Mouse (Mus musculus): ENCODE measurements around the gene Fam198b. TPM values are rescaled to one million over a fixed set of nuclear protein-coding genes. Genes with fewer than 3 reads are reported as not detected.

The Fam198b gene
- polyA plus RNA-seq, 1 experiment from 2014 or later = 17.2 TPM

DNA sequence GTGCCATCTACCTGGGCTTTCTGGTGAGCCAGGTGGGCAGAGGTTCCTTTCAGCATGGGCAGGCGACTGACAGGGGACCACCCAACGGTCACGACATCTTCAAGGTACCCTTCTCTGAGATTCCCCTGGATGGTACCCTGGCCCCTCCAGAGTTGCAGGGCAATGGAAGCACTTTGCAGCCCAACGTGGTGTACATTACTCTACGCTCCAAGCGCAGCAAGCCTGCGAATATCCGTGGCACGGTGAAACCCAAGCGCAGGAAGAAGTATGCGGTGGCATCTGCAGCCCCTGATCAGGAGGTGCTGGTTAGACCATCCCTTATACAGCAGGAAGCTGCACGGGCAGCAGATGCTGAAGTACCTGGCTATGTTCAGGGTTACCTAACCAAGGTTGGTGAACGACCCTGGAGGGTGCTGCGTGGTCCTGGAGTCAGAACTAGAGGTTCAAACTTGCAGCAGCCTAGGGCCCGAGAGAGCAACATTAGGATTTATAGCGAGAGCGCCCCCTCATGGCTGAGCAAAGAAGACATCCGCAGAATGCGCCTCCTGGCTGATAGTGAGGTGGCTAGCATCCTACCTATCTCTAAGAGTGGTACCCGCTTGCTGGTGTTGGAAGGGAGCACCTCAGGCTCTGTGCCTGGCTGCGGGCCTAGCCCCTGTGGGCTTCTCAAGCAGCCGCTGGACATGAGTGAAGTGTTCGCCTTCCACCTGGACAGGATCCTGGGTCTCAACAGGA lies 2.2 kb downstream of the Fam198b start:
- WGBS = 64% methylated on average over 23 of the region's 23 CpGs
- Histone ChIP-seq H3K4me3 (ENCODE audit: low read depth, low read length) (peak overlapping the region; percentile 35), H3K27me3 (replicated peaks; ENCODE audit: control insufficient read depth, insufficient read depth, low read length) (no peaks in the 10 kb centered on the region), H3K36me3 (ENCODE audit: control insufficient read depth, insufficient read depth) (no peaks in the 10 kb centered on the region), H3K9ac (ENCODE audit: low read depth, low read length) (0 out of 2 replicates have a peak overlapping the region, but pooled peaks have one; percentile 4), H3K27ac (ENCODE audit: low read depth, low read length) (no peak overlapping the region), H3K4me2 (replicated peaks; ENCODE audit: low read depth) (peak overlapping the region; percentile 70), H3K4me1 (replicated peaks; ENCODE audit: control insufficient read depth, insufficient read depth, low read length) (peaks cover 5% of the 10 kb centered on the region; the same call in 1 of the 2 replicates), H3K9me3 (ENCODE audit: control insufficient read depth) (no peaks in the 10 kb centered on the region)
- ATAC-seq = peak; percentile 43
- peak; percentile 68 for TF ChIP-seq CTCF (IDR thresholded peaks at IDR 0.05; ENCODE audit: low read depth)

DNA sequence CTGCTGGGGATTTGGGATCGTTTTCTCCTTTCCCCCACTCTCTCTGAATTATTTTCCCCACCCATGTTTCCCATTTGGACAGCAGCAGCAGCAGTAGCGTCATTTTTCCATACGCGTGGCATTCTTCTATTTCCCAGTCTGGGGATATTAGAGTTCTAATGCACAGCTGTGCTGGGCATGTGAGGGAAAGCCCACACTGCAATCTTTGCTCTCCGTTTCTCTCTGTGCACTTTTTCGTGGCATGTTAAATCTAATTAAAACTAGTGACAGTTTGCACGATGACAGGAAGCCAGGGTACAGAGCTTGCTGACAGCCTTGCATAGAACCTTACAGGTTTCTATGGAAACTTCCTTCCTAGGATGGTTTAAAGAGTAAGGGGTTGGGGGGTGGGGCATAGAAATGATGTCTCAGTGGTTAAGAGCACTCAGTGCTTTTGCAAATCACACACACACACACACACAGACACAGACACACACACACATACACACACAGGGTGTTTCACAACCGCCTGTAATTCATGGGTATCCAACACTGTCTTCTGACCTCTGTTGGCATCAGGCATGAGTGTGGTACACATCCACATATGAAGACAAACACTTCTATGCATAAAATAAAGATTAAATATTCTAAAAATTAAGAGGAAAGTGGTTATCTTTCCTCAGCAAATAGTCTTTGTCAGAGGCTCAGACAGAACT lies 3.0 kb downstream of the Fam198b start:
- ATAC-seq = no peak
- no peaks in the 10 kb centered on the region for H3K9me3 ChIP-seq (ENCODE audit: control insufficient read depth)
- no peak for TF ChIP-seq CTCF (IDR thresholded peaks at IDR 0.05; ENCODE audit: low read depth)
- 57% methylated on average over 8 of the region's 8 CpGs for WGBS
- H3K4me1 ChIP-seq (replicated peaks; ENCODE audit: control insufficient read depth, insufficient read depth, low read length) = peaks cover 5% of the 10 kb centered on the region; the same call in 1 of the 2 replicates
- peak overlapping the region; percentile 70 for H3K4me2 ChIP-seq (replicated peaks; ENCODE audit: low read depth)
- H3K9ac ChIP-seq (ENCODE audit: low read depth, low read length) = no peak overlapping the region
- no peaks in the 10 kb centered on the region for H3K27me3 ChIP-seq (replicated peaks; ENCODE audit: control insufficient read depth, insufficient read depth, low read length)
- no peaks in the 10 kb centered on the region for H3K36me3 ChIP-seq (ENCODE audit: control insufficient read depth, insufficient read depth)
- H3K4me3 ChIP-seq (ENCODE audit: low read depth, low read length) = peak overlapping the region; percentile 35
- no peak overlapping the region for H3K27ac ChIP-seq (ENCODE audit: low read depth, low read length)

DNA sequence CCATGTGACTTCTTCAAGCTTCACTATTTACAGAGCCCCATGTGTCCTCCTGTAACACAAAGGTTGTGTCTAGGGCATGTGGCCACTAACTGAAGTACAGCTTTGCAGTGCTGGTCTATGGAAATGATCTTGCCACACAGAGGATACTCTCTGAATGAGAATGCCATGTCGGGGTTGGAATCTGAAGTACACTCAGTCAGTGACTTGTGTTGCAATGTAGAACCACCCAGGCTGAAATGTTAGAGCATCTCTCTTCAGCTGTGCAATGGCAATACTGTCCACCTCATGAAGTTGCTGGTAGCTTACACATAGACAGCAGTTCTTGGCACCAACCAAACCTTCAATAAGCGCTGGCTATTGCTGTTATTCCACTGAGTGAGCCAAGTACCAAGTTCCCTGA lies 3.6 kb downstream of the Fam198b start:
- no peak for TF ChIP-seq CTCF (IDR thresholded peaks at IDR 0.05; ENCODE audit: low read depth)
- no peak overlapping the region for H3K27ac ChIP-seq (ENCODE audit: low read depth, low read length)
- peak overlapping the region; percentile 70 for H3K4me2 ChIP-seq (replicated peaks; ENCODE audit: low read depth)
- WGBS = 79% methylated on average over 2 of the region's 2 CpGs
- H3K9ac ChIP-seq (ENCODE audit: low read depth, low read length) = no peak overlapping the region
- ATAC-seq = no peak
- H3K4me1 ChIP-seq (replicated peaks; ENCODE audit: control insufficient read depth, insufficient read depth, low read length) = peaks cover 5% of the 10 kb centered on the region; the same call in 1 of the 2 replicates
- H3K9me3 ChIP-seq (ENCODE audit: control insufficient read depth) = no peaks in the 10 kb centered on the region
- no peaks in the 10 kb centered on the region for H3K36me3 ChIP-seq (ENCODE audit: control insufficient read depth, insufficient read depth)
- H3K4me3 ChIP-seq (ENCODE audit: low read depth, low read length) = no peak overlapping the region
- no peaks in the 10 kb centered on the region for H3K27me3 ChIP-seq (replicated peaks; ENCODE audit: control insufficient read depth, insufficient read depth, low read length)

DNA sequence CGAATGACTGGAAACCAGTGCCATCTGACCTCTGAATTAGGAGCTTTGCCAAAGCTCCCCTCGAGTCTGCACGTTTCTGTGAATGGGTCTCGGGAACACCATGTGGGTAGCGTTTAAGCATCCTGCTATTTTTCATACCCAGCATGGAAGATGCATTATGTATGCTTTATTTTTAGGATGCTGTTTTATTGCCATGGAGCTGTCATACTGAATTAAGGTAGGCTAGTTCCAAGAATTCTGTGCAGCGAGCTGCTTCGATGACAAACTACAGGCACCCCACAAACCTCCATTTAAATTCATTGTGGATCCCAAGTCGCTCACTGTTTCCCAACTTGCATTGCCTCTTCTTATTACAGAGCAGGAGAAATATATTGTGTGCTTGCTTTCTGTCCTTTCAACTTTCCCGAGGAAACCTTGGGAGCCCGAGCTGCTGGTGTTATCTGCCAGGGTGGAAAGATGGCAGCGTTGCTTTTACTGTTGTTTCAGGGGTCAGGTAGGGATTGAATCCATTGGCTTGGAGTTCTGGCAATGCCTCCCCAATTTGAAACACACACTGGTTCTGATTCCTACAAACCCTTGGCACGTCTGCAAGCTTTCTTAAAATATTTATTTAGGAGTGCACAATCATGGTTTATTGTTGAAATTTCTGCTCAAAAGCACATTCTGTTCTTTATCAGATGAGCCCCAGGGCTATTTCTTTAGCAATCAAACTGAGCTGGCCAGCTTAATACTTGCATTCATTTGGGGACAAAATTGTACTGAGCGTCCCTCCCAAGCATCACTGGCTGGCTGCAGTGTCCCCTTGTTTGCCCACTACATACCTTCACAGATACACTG lies 13.4 kb downstream of the Fam198b start:
- Histone ChIP-seq H3K27ac (ENCODE audit: low read depth, low read length) (no peak overlapping the region), H3K4me1 (replicated peaks; ENCODE audit: control insufficient read depth, insufficient read depth, low read length) (no peaks in the 10 kb centered on the region)
- 68% methylated on average over 13 of the region's 13 CpGs for WGBS

DNA sequence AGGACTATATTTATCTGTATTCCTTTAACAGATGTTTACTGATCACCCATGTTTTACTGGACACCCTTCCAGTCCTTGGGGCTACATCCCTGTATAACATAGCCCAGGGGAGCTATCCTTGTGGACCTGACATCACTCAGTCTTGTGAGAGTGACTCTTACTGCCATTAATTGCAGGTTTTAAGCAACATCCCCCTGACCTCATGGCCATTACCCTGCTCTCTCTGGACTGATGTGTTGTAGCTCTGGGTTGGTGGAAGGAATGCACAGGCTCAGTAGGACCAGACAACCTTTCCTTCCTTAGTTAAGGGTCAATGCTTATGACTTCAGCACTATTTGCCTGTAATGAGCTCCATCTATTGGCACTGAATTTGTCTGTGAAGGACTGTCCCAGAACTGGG lies 14.2 kb downstream of the Fam198b start:
- Histone ChIP-seq H3K4me3 (ENCODE audit: low read depth, low read length) (no peak overlapping the region), H3K27ac (ENCODE audit: low read depth, low read length) (no peak overlapping the region), H3K4me2 (replicated peaks; ENCODE audit: low read depth) (no peak overlapping the region), H3K36me3 (ENCODE audit: control insufficient read depth, insufficient read depth) (no peaks in the 10 kb centered on the region), H3K9me3 (ENCODE audit: control insufficient read depth) (no peaks in the 10 kb centered on the region), H3K4me1 (replicated peaks; ENCODE audit: control insufficient read depth, insufficient read depth, low read length) (no peaks in the 10 kb centered on the region), H3K9ac (ENCODE audit: low read depth, low read length) (no peak overlapping the region), H3K27me3 (replicated peaks; ENCODE audit: control insufficient read depth, insufficient read depth, low read length) (no peaks in the 10 kb centered on the region)
- TF ChIP-seq CTCF (IDR thresholded peaks at IDR 0.05; ENCODE audit: low read depth) = no peak
- ATAC-seq = no peak

More for the DNA sequence above, 13.4 kb downstream of the Fam198b start:
- H3K4me2 ChIP-seq (replicated peaks; ENCODE audit: low read depth) = no peak overlapping the region
- TF ChIP-seq CTCF (IDR thresholded peaks at IDR 0.05; ENCODE audit: low read depth) = no peak
- no peak overlapping the region for H3K4me3 ChIP-seq (ENCODE audit: low read depth, low read length)
- ATAC-seq = no peak
- no peaks in the 10 kb centered on the region for H3K27me3 ChIP-seq (replicated peaks; ENCODE audit: control insufficient read depth, insufficient read depth, low read length)
- no peaks in the 10 kb centered on the region for H3K9me3 ChIP-seq (ENCODE audit: control insufficient read depth)
- no peaks in the 10 kb centered on the region for H3K36me3 ChIP-seq (ENCODE audit: control insufficient read depth, insufficient read depth)
- H3K9ac ChIP-seq (ENCODE audit: low read depth, low read length) = no peak overlapping the region

DNA sequence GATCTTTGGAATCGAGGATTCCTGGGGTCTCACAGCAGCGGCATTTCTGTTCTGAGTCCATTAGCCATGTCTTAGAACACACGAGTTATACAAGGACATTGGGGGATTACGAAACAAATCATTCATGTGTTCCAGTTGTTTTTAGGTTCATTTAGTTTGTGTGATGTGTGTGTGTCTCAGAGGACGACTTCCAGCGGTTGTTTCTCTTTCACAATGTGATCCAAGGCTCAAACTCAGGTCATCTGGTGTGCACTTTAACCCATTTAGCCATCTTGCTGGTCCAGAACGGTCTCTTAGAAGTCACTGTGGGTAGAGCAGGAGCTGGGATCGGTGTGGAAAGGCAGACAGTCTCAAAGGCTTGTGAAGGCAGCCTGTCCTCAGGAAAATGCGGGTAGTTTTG lies 15.6 kb downstream of the Fam198b start:
- H3K9ac ChIP-seq (ENCODE audit: low read depth, low read length) = no peak overlapping the region
- H3K36me3 ChIP-seq (ENCODE audit: control insufficient read depth, insufficient read depth) = no peaks in the 10 kb centered on the region
- TF ChIP-seq CTCF (IDR thresholded peaks at IDR 0.05; ENCODE audit: low read depth) = no peak
- H3K4me3 ChIP-seq (ENCODE audit: low read depth, low read length) = no peak overlapping the region
- WGBS = 87% methylated on average over 9 of the region's 9 CpGs
- no peaks in the 10 kb centered on the region for H3K27me3 ChIP-seq (replicated peaks; ENCODE audit: control insufficient read depth, insufficient read depth, low read length)
- H3K4me1 ChIP-seq (replicated peaks; ENCODE audit: control insufficient read depth, insufficient read depth, low read length) = no peaks in the 10 kb centered on the region
- H3K27ac ChIP-seq (ENCODE audit: low read depth, low read length) = no peak overlapping the region
- H3K4me2 ChIP-seq (replicated peaks; ENCODE audit: low read depth) = no peak overlapping the region
- H3K9me3 ChIP-seq (ENCODE audit: control insufficient read depth) = no peaks in the 10 kb centered on the region
- ATAC-seq = no peak

Measured in intestine, postnatal 0 days (tissue).